Mouse (Mus musculus) CH12.LX (cell line): ENCODE measurements around the gene Abcc2. TPM values are rescaled to one million over a fixed set of nuclear protein-coding genes. Genes with fewer than 3 reads are reported as not detected.

Experiments
- DNase-seq: peaks from one replicate; pipeline ENCODE4 v3.0.0-alpha.2; 2013; ENCODE audit errors: extremely low read depth
- H3K27ac ChIP-seq: 2 replicates; pipeline ENCODE4 v1.5.1; 2012; ENCODE audit warnings: low read depth, mild to moderate bottlenecking, control low read depth, moderate library complexity; ENCODE audit not compliant: insufficient read depth
- H3K27me3 ChIP-seq: replicated peaks from 2 replicates; pipeline ENCODE3; 2012; ENCODE audit warnings: inconsistent platforms
- H3K36me3 ChIP-seq, 2 experiments: replicated peaks in 1 of 2; 2 replicates each; pipeline versions ENCODE3 to v1.6.1; 2012; ENCODE audit warnings: inconsistent platforms in 1 of 2, low read length in 1 of 2, mild to moderate bottlenecking in 1 of 2, mixed read lengths in 1 of 2, moderate library complexity in 1 of 2; ENCODE audit not compliant: control insufficient read depth in 1 of 2, insufficient read depth in 1 of 2
- H3K4me1 ChIP-seq, 2 experiments: 2 replicates each; pipeline ENCODE4 v1.6.1; 2012; ENCODE audit warnings: inconsistent platforms in 1 of 2, moderate library complexity in 1 of 2; ENCODE audit not compliant: insufficient read depth in 2 of 2, control insufficient read depth in 1 of 2
- H3K4me2 ChIP-seq: 2 replicates; pipeline ENCODE4 v1.6.1; 2012; ENCODE audit warnings: low read depth, mild to moderate bottlenecking, control low read depth; ENCODE audit not compliant: poor library complexity, insufficient read depth, severe bottlenecking
- H3K4me3 ChIP-seq, 3 experiments: fragments of 150-350 bp in 1 of 3; sonication (generic) in 1 of 3; replicated peaks in 1 of 3; 2 replicates each; pipeline versions ENCODE3 to v1.5.1; 2011 to 2012; ENCODE audit warnings: low read depth in 2 of 3, low read length in 2 of 3, mild to moderate bottlenecking in 2 of 3, moderate library complexity in 2 of 3, control low read depth in 1 of 3, improper control_type of control experiment in 1 of 3, inconsistent platforms in 1 of 3, mixed read lengths in 1 of 3; ENCODE audit not compliant: poor library complexity in 1 of 3
- H3K79me2 ChIP-seq: replicated peaks from 2 replicates; pipeline ENCODE4 v1.6.1; 2012; ENCODE audit warnings: mild to moderate bottlenecking, moderate library complexity; ENCODE audit not compliant: control insufficient read depth, poor library complexity, insufficient read depth, severe bottlenecking; ENCODE audit errors: extremely low read depth
- H3K9ac ChIP-seq: 2 replicates; pipeline ENCODE4 v1.6.1; 2012; ENCODE audit warnings: low read depth, mild to moderate bottlenecking, control low read depth, moderate library complexity; ENCODE audit not compliant: insufficient read depth
- H3K9me3 ChIP-seq: replicated peaks from 2 replicates; pipeline ENCODE3; 2012; ENCODE audit warnings: low read length, inconsistent platforms, mixed read lengths
- CHD2 ChIP-seq: IDR thresholded peaks from 2 replicates; pipeline ENCODE4 v1.6.1; 2011; ENCODE audit warnings: low read length, improper control_type of control experiment
- CTCF ChIP-seq, 2 experiments: IDR thresholded peaks in 1 of 2; conservative IDR thresholded peaks in 1 of 2; 2 replicates each; pipeline ENCODE4 v1.5.1; 2011 to 2012; ENCODE audit warnings: low read depth in 2 of 2, low read length in 2 of 2, improper control_type of control experiment in 1 of 2, inconsistent platforms in 1 of 2, mild to moderate bottlenecking in 1 of 2, moderate library complexity in 1 of 2
- E2F4 ChIP-seq: IDR thresholded peaks from 2 replicates; pipeline ENCODE4 v1.6.1; 2011; ENCODE audit warnings: low read depth, low read length, improper control_type of control experiment; ENCODE audit not compliant: insufficient replicate concordance
- ELF1 ChIP-seq: IDR thresholded peaks from 2 replicates; pipeline ENCODE4 v1.6.1; 2014; ENCODE audit warnings: low read depth, mild to moderate bottlenecking, inconsistent platforms, low read length, improper control_type of control experiment
- EP300 ChIP-seq: IDR thresholded peaks from 2 replicates; pipeline ENCODE4 v1.6.1; 2011; ENCODE audit warnings: low read length, improper control_type of control experiment
- ETS1 ChIP-seq: conservative IDR thresholded peaks from 2 replicates; pipeline ENCODE4 v1.6.1; 2012; ENCODE audit warnings: low read depth, mild to moderate bottlenecking, inconsistent platforms, low read length, improper control_type of control experiment, moderate library complexity
- JUN ChIP-seq: IDR thresholded peaks from 2 replicates; pipeline ENCODE4 v1.6.1; 2011; ENCODE audit warnings: low read depth, mild to moderate bottlenecking, low read length, improper control_type of control experiment, moderate library complexity; ENCODE audit not compliant: insufficient read depth
- JUND ChIP-seq: conservative IDR thresholded peaks from 2 replicates; pipeline ENCODE4 v1.6.1; 2011; ENCODE audit warnings: low read depth, low read length, improper control_type of control experiment
- KAT2A ChIP-seq: IDR thresholded peaks from 2 replicates; pipeline ENCODE4 v1.6.1; 2012; ENCODE audit warnings: low read length, improper control_type of control experiment, inconsistent platforms; ENCODE audit not compliant: insufficient replicate concordance
- MAFK ChIP-seq: IDR thresholded peaks from 2 replicates; pipeline ENCODE4 v1.6.1; 2011; ENCODE audit warnings: low read length, improper control_type of control experiment; ENCODE audit not compliant: insufficient replicate concordance
- MAX ChIP-seq: IDR thresholded peaks from 2 replicates; pipeline ENCODE4 v1.6.1; 2011; ENCODE audit warnings: low read length, improper control_type of control experiment
- MEF2A ChIP-seq: IDR thresholded peaks from 2 replicates; pipeline ENCODE4 v1.6.1; 2014; ENCODE audit warnings: low read depth, mild to moderate bottlenecking, inconsistent platforms, low read length, improper control_type of control experiment, borderline replicate concordance
- MYC ChIP-seq: IDR thresholded peaks from 2 replicates; pipeline ENCODE4 v1.6.1; 2011; ENCODE audit warnings: low read depth, mild to moderate bottlenecking, improper control_type of control experiment, low read length
- NELFE ChIP-seq: IDR thresholded peaks from 2 replicates; pipeline ENCODE4 v1.6.1; 2011; ENCODE audit warnings: low read depth, low read length, improper control_type of control experiment
- NRF1 ChIP-seq: IDR thresholded peaks from 2 replicates; pipeline ENCODE4 v1.6.1; 2014; ENCODE audit warnings: low read depth, mild to moderate bottlenecking, inconsistent platforms, low read length, improper control_type of control experiment, moderate library complexity
- PAX5 ChIP-seq: IDR thresholded peaks from 2 replicates; pipeline ENCODE4 v1.6.1; 2012; ENCODE audit warnings: low read length, inconsistent platforms, mixed read lengths
- POLR2A ChIP-seq: IDR thresholded peaks from 2 replicates; pipeline ENCODE4 v1.6.1; 2011; ENCODE audit warnings: low read depth, mild to moderate bottlenecking, improper control_type of control experiment, low read length
- RAD21 ChIP-seq: IDR thresholded peaks from 2 replicates; pipeline ENCODE4 v1.6.1; 2011; ENCODE audit warnings: low read depth, mild to moderate bottlenecking, low read length, improper control_type of control experiment, moderate library complexity
- RCOR1 ChIP-seq: conservative IDR thresholded peaks from 2 replicates; pipeline ENCODE4 v1.6.1; 2012; ENCODE audit warnings: low read depth, mild to moderate bottlenecking, inconsistent platforms, low read length, improper control_type of control experiment
- SIN3A ChIP-seq: IDR thresholded peaks from 2 replicates; pipeline ENCODE4 v1.6.1; 2012; ENCODE audit warnings: low read length, improper control_type of control experiment, inconsistent platforms
- TBP ChIP-seq: conservative IDR thresholded peaks from 2 replicates; pipeline ENCODE4 v1.6.1; 2011; ENCODE audit warnings: low read depth, low read length, improper control_type of control experiment
- TCF12 ChIP-seq: IDR thresholded peaks from 2 replicates; pipeline ENCODE4 v1.6.1; 2014; ENCODE audit warnings: low read depth, mild to moderate bottlenecking, inconsistent platforms, low read length, improper control_type of control experiment
- USF1 ChIP-seq: IDR thresholded peaks from 2 replicates; pipeline ENCODE4 v1.6.1; 2014; ENCODE audit warnings: low read depth, mild to moderate bottlenecking, inconsistent platforms, low read length, improper control_type of control experiment
- ZKSCAN1 ChIP-seq: IDR thresholded peaks from 2 replicates; pipeline ENCODE4 v1.6.1; 2012; ENCODE audit warnings: low read depth, inconsistent platforms, low read length, improper control_type of control experiment, borderline replicate concordance
- dilution Hi-C: fragments of 300-500 bp; cut with MboI; formaldehyde crosslinking; loops from 2 replicates; pipeline ENCODE4 v1.14.3; 2020; ENCODE audit warnings: low sequenced_read_pairs; ENCODE audit not compliant: extremely low pct_unique_long_range_greater_than_20kb, extremely low pct_ligation_motif_present
- in situ Hi-C: fragments of 300-500 bp; cut with MboI; formaldehyde crosslinking; loops from 3 replicates; pipeline ENCODE4 v1.14.3; 2019; ENCODE audit warnings: low sequenced_read_pairs, low pct_ligation_motif_present, low pct_unique_long_range_greater_than_20kb, mixed read lengths
- polyA plus RNA-seq: library from polyadenylated mRNA; unstranded; fragments of >175 nt; gene quantifications from 2 replicates; pipeline ENCODE4 v1.2.1, GENCODE M21; 2012; ENCODE audit warnings: low read depth; ENCODE audit not compliant: insufficient read length
- total RNA-seq, 2 experiments: library from RNA; depleted of rRNA; stranded (reverse); fragments of 300-350 nt in 1 of 2; fragments of >200 nt in 1 of 2; gene quantifications; 2 replicates each; pipeline ENCODE4 v1.2.3; 2012 to 2014

Abcc2 gene
- total and polyA plus RNA-seq, 3 experiments = 0.08 to 0.39 (median 0.09) TPM

DNA sequence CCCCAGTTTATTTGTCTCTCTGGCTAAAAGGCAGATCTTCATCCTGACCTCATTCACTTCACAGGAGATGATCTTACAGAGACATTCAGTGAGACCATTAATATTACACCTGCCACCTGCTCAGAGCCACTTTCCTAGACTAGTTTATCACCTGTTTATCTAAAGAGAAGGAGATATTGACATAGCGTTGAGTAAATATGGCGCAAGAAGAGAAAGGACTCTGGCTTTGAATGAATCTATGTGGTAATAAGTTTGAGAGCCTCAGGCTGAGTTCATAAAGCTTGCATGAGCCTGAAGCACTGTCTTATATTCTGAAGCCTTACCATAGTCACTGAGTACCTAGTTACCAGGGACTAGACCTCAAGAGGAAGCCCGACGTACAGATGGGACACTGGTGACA lies 29.4 kb downstream of the Abcc2 start:
- Histone ChIP-seq H3K79me2 (no peaks in the 10 kb centered on the region), H3K9ac (no peak overlapping the region), H3K4me3 (no peak overlapping the region), H3K4me1 (peaks cover 8 to 10% of the 10 kb centered on the region in 2 experiments), H3K36me3 (no peaks in the 10 kb centered on the region), H3K4me2 (no peak overlapping the region), H3K9me3 (no peaks in the 10 kb centered on the region), H3K27ac (no peak overlapping the region), H3K27me3 (no peaks in the 10 kb centered on the region)
- in situ Hi-C loops = no loop called here
- DNase-seq = no peak
- dilution Hi-C loops = no loop called here
- TF ChIP-seq ELF1 = no peak
- TF ChIP-seq MAFK = no peak
- TF ChIP-seq USF1 = no peak
- TF ChIP-seq JUND = no peak
- TF ChIP-seq NELFE = no peak
- no peak for TF ChIP-seq KAT2A
- TF ChIP-seq RCOR1 = no peak
- no peak for TF ChIP-seq PAX5
- TF ChIP-seq MAX = no peak
- no peak for TF ChIP-seq RAD21
- TF ChIP-seq MEF2A = no peak
- TF ChIP-seq EP300 = no peak
- TF ChIP-seq CTCF (conservative IDR thresholded peaks at IDR 0.05 in 1 of 2, IDR thresholded peaks at IDR 0.05 in 1 of 2; ENCODE audit: low read depth in 2 of 2, low read length in 2 of 2) = no peak
- TF ChIP-seq NRF1 = no peak
- no peak for TF ChIP-seq JUN
- no peak for TF ChIP-seq ETS1
- no peak for TF ChIP-seq ZKSCAN1
- TF ChIP-seq E2F4 = no peak
- TF ChIP-seq TCF12 = no peak

DNA sequence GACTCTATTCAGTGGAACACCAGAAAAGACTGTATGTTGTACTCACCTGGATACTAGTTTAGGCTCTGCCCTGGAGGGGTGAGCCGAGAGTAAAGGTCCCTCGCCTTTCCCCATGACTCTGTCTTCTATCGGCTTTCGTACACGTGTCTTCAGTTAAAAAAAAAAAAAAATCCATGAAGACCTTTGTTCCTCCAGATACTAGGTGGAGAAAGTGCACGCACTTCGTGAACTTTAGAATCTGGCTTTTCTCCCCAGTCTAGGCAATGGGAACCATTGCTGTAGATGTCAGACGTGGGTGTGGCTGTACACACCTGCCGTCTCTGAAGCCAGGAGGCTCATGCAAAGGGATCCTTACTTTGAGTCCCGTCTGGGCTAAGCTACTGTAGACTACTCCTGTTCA lies 31.3 kb downstream of the Abcc2 start:
- dilution Hi-C loops (no loop called here), in situ Hi-C loops (no loop called here)
- H3K9me3 ChIP-seq = no peaks in the 10 kb centered on the region
- no peak overlapping the region for H3K4me2 ChIP-seq
- no peaks in the 10 kb centered on the region for H3K36me3 ChIP-seq
- H3K79me2 ChIP-seq = no peaks in the 10 kb centered on the region
- no peak overlapping the region for H3K27ac ChIP-seq
- H3K27me3 ChIP-seq = no peaks in the 10 kb centered on the region
- TF ChIP-seq CHD2 (no peak), NRF1 (no peak), POLR2A (no peak), MYC (no peak), TBP (no peak), PAX5 (no peak), ELF1 (no peak), KAT2A (no peak), SIN3A (no peak), NELFE (no peak), MEF2A (no peak), RCOR1 (no peak)
- no peak overlapping the region for H3K9ac ChIP-seq
- H3K4me1 ChIP-seq = peaks cover 9 to 10% of the 10 kb centered on the region in 2 experiments
- DNase-seq = no peak
- H3K4me3 ChIP-seq = no peak overlapping the region
